Mouse (Mus musculus): ENCODE data around the gene Kalrn. TPM values are rescaled to one million over a fixed set of nuclear protein-coding genes. Genes with fewer than 3 reads are reported as not detected.

The Kalrn gene
- total and polyA plus RNA-seq, 2 experiments from 2014 or later: 19.4 to 44.5 TPM

DNA sequence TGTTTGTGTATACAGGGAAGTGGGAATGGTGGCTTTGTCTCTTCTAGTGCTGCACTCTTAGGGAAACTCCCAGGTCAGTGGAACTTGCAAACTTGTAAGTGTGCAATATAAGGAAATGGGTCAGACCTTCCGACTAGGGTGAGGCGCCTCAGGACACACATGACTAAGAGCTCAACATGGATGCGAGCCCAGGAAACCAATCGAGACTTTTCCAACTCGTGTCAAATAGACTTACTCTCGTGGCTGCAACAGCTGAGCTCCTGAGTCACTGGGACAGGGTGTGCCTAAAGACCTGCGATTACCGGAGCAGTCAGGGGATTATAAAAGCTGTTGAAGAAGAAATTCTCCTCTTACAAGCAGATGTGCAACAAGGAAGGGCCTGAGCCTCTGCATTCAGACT is 572.6 kb downstream of the Kalrn start:
- Histone ChIP-seq H3K9ac (replicated peaks; ENCODE audit: low read depth, low read length) (no peak overlapping the region), H3K27ac (ENCODE audit: low read depth) (no peak overlapping the region), H3K4me1 (ENCODE audit: control insufficient read depth, insufficient read depth) (peaks cover 13% of the 10 kb centered on the region; the same call in 1 of the 2 replicates), H3K9me3 (replicated peaks; ENCODE audit: control insufficient read depth, low read length) (no peaks in the 10 kb centered on the region), H3K27me3 (ENCODE audit: control insufficient read depth, insufficient read depth, low read length) (no peaks in the 10 kb centered on the region), H3K36me3 (replicated peaks; ENCODE audit: control insufficient read depth, insufficient read depth, low read length) (no peaks in the 10 kb centered on the region), H3K4me2 (ENCODE audit: low read depth, low read length) (no peak overlapping the region), H3K4me3 (ENCODE audit: low read depth, low read length) (no peak overlapping the region)
- ATAC-seq (ENCODE audit: insufficient read depth, low read depth) (no peak), DNase-seq (ENCODE audit: low spot score) (no peak)
- WGBS: 66% methylated on average over 8 of the region's 8 CpGs
- TF ChIP-seq CTCF (IDR thresholded peaks at IDR 0.05; ENCODE audit: low read depth): no peak
- TF ChIP-seq EP300 (IDR thresholded peaks at IDR 0.05; ENCODE audit: low read depth): no peak

DNA sequence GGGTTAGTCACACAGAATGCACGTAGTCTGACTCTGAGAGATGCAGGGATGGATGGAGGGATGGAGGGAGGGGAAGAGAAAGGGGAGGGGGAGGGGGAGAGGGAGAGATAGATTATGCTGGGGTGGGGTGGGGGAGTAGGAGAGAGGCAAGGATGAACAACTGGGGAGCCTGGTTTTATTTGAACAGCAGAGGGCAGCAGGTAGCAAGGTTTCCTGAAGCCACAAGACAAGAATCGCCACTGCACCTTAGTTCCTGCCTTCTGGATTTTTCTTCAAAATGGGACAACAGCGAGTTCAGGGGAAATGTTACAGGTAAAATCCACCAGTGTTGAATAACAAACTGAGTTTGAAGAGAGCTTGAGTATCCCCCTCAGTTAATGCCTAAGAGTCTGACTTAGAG is 573.9 kb downstream of the Kalrn start:
- peak; percentile 64 for TF ChIP-seq CTCF (IDR thresholded peaks at IDR 0.05; ENCODE audit: low read depth)
- TF ChIP-seq EP300 (IDR thresholded peaks at IDR 0.05; ENCODE audit: low read depth): no peak
- Histone ChIP-seq H3K4me3 (ENCODE audit: low read depth, low read length) (no peak overlapping the region), H3K27ac (ENCODE audit: low read depth) (no peak overlapping the region), H3K9ac (replicated peaks; ENCODE audit: low read depth, low read length) (no peak overlapping the region), H3K4me2 (ENCODE audit: low read depth, low read length) (no peak overlapping the region), H3K36me3 (replicated peaks; ENCODE audit: control insufficient read depth, insufficient read depth, low read length) (no peaks in the 10 kb centered on the region), H3K9me3 (replicated peaks; ENCODE audit: control insufficient read depth, low read length) (no peaks in the 10 kb centered on the region), H3K4me1 (ENCODE audit: control insufficient read depth, insufficient read depth) (peaks cover 7% of the 10 kb centered on the region; the same call in 1 of the 2 replicates), H3K27me3 (ENCODE audit: control insufficient read depth, insufficient read depth, low read length) (no peaks in the 10 kb centered on the region)
- no peak for ATAC-seq (ENCODE audit: insufficient read depth, low read depth)
- 17% methylated on average over 3 of the region's 3 CpGs for WGBS
- peak; percentile 61 for DNase-seq (ENCODE audit: low spot score)

DNA sequence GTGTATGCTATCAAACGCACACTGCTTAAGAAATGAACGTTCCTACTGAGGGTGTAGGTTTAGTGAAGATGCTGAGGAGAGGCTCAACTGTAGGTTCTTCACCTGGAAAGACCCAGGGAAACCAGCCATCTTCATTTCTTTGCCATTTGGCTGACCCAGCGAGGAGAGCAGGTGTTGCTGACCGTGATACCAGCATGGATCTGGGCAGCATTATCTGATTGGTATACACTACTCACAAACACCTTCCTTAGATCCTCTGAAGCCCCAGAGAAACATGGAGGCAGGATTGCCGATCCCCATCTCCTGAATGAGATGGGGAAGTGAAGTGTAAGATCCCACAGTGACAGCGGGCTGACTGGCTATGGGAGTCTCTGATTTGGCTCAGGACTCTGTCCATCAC is 575.3 kb downstream of the Kalrn start:
- DNase-seq (ENCODE audit: low spot score) (no peak), ATAC-seq (ENCODE audit: insufficient read depth, low read depth) (no peak)
- Histone ChIP-seq H3K4me1 (ENCODE audit: control insufficient read depth, insufficient read depth) (no peaks in the 10 kb centered on the region), H3K27me3 (ENCODE audit: control insufficient read depth, insufficient read depth, low read length) (no peaks in the 10 kb centered on the region), H3K9me3 (replicated peaks; ENCODE audit: control insufficient read depth, low read length) (no peaks in the 10 kb centered on the region), H3K4me2 (ENCODE audit: low read depth, low read length) (no peak overlapping the region), H3K9ac (replicated peaks; ENCODE audit: low read depth, low read length) (no peak overlapping the region), H3K36me3 (replicated peaks; ENCODE audit: control insufficient read depth, insufficient read depth, low read length) (no peaks in the 10 kb centered on the region), H3K4me3 (ENCODE audit: low read depth, low read length) (no peak overlapping the region), H3K27ac (ENCODE audit: low read depth) (no peak overlapping the region)
- 77% methylated on average over 6 of the region's 6 CpGs for WGBS
- no peak for TF ChIP-seq EP300 (IDR thresholded peaks at IDR 0.05; ENCODE audit: low read depth)
- TF ChIP-seq CTCF (IDR thresholded peaks at IDR 0.05; ENCODE audit: low read depth): no peak

DNA sequence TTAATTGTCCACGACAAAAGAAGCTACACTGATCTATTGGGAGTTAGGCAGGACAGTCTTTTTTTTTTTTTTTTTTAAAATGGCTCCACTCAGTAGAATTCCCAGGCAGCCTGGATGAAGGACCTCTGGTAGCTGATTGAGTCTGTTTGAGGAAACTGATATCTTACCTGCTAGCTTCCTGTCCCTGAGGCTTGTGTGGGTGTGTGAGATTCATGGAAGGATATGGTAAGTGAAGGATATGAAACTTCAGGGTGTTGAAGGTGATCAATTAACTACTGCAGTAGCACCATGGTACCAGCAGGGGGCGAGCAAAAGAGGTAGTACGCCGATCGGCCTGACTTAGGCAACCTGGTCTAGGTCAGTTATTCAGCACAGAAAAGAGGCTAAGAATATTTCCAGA is 577.3 kb downstream of the Kalrn start:
- Histone ChIP-seq H3K27me3 (ENCODE audit: control insufficient read depth, insufficient read depth, low read length) (no peaks in the 10 kb centered on the region), H3K9me3 (replicated peaks; ENCODE audit: control insufficient read depth, low read length) (no peaks in the 10 kb centered on the region), H3K4me3 (ENCODE audit: low read depth, low read length) (no peak overlapping the region), H3K4me2 (ENCODE audit: low read depth, low read length) (no peak overlapping the region), H3K4me1 (ENCODE audit: control insufficient read depth, insufficient read depth) (no peaks in the 10 kb centered on the region), H3K9ac (replicated peaks; ENCODE audit: low read depth, low read length) (no peak overlapping the region), H3K27ac (ENCODE audit: low read depth) (no peak overlapping the region), H3K36me3 (replicated peaks; ENCODE audit: control insufficient read depth, insufficient read depth, low read length) (no peaks in the 10 kb centered on the region)
- 3% methylated on average over 5 of the region's 5 CpGs for WGBS
- TF ChIP-seq EP300 (IDR thresholded peaks at IDR 0.05; ENCODE audit: low read depth) (no peak), CTCF (IDR thresholded peaks at IDR 0.05; ENCODE audit: low read depth) (peak; percentile 87)
- ATAC-seq (ENCODE audit: insufficient read depth, low read depth) (peak; percentile 36; the same call in 1 of the 2 replicates), DNase-seq (ENCODE audit: low spot score) (peak; percentile 66)

DNA sequence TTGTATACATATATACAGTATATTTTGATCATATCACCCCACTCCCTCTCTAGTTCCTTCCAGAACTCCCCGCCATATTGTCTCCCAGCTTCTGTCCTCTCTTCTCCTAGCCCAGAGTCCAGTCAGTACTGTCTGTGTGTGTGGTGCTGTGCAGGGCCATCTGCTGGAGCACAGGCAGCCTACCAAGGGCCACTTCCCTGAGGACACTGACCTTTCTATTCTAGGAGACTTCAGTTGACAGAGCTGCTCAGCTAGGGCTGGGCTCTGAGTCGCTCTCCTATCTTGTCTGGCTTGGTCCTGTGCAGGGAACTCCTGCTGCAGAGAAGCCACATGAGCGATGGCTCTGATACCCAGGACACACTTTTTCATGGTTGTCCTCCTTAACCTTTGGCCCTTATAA is 577.8 kb downstream of the Kalrn start:
- Histone ChIP-seq H3K4me2 (ENCODE audit: low read depth, low read length) (no peak overlapping the region), H3K4me3 (ENCODE audit: low read depth, low read length) (no peak overlapping the region), H3K27me3 (ENCODE audit: control insufficient read depth, insufficient read depth, low read length) (no peaks in the 10 kb centered on the region), H3K36me3 (replicated peaks; ENCODE audit: control insufficient read depth, insufficient read depth, low read length) (no peaks in the 10 kb centered on the region), H3K27ac (ENCODE audit: low read depth) (no peak overlapping the region), H3K9me3 (replicated peaks; ENCODE audit: control insufficient read depth, low read length) (no peaks in the 10 kb centered on the region), H3K9ac (replicated peaks; ENCODE audit: low read depth, low read length) (no peak overlapping the region), H3K4me1 (ENCODE audit: control insufficient read depth, insufficient read depth) (no peaks in the 10 kb centered on the region)
- 66% methylated on average over 3 of the region's 3 CpGs for WGBS
- TF ChIP-seq EP300 (IDR thresholded peaks at IDR 0.05; ENCODE audit: low read depth) (no peak), CTCF (IDR thresholded peaks at IDR 0.05; ENCODE audit: low read depth) (no peak)
- DNase-seq (ENCODE audit: low spot score) (no peak), ATAC-seq (ENCODE audit: insufficient read depth, low read depth) (no peak)

DNA sequence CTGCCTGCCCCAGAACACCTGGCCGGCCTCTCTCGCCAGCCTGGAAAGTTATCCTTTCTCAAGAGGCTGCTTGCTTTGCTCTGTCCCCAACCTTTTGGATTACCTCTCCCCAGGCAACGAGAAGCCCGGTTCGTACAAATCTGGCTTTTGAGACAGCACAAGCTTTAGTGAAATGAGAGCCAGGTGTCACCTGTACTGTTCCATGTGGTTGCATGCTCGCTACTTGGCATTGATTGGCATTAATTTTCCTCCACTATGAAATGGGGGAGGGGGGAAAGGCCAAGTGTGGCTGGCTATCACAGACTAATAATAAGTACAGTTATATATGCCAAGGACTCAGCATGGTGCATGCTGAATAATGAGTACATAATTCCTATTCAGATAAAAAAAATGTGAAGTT is 579.0 kb downstream of the Kalrn start:
- Histone ChIP-seq H3K27me3 (ENCODE audit: control insufficient read depth, insufficient read depth, low read length) (no peaks in the 10 kb centered on the region), H3K27ac (ENCODE audit: low read depth) (no peak overlapping the region), H3K4me3 (ENCODE audit: low read depth, low read length) (no peak overlapping the region), H3K4me1 (ENCODE audit: control insufficient read depth, insufficient read depth) (no peaks in the 10 kb centered on the region), H3K9ac (replicated peaks; ENCODE audit: low read depth, low read length) (no peak overlapping the region), H3K9me3 (replicated peaks; ENCODE audit: control insufficient read depth, low read length) (no peaks in the 10 kb centered on the region), H3K4me2 (ENCODE audit: low read depth, low read length) (no peak overlapping the region), H3K36me3 (replicated peaks; ENCODE audit: control insufficient read depth, insufficient read depth, low read length) (no peaks in the 10 kb centered on the region)
- 86% methylated on average over 6 of the region's 6 CpGs for WGBS
- ATAC-seq (ENCODE audit: insufficient read depth, low read depth) (no peak), DNase-seq (ENCODE audit: low spot score) (no peak)
- no peak for TF ChIP-seq CTCF (IDR thresholded peaks at IDR 0.05; ENCODE audit: low read depth)
- TF ChIP-seq EP300 (IDR thresholded peaks at IDR 0.05; ENCODE audit: low read depth): no peak

Measured in heart, postnatal 0 days (tissue).